Mouse (Mus musculus): ENCODE measurements around the gene Hoxc4.

Hoxc4 gene

DNA sequence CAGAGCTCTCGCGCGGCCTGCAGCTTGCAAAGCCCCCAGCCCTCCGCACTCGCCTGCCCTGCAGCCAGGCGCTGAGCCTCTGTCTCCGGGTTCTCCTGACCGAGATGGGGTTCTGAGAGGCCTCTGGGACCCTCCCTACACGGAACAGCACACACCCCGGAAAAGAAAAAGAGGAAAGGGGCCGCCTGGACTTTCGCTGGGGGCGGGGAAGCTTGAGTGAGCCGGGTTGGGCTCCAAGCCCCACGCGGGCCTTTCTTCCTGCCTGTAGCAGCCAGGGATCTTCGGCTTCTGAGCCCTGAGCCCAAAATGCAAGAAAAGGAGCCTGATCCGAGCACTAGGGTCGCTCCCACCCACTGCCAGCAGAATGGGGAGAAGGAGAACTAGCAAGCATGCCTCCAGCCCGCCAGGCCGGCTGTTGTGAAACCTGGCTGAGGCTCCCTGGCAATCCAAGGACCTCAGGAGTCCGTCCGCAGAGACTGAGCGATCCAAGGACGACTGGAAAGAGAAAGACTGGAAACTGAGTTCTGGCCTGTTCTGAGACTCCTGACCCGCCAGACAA, 6.7 kb upstream of the Hoxc4 start:
- DNase-seq (ENCODE audit: low spot score): no peak

DNA sequence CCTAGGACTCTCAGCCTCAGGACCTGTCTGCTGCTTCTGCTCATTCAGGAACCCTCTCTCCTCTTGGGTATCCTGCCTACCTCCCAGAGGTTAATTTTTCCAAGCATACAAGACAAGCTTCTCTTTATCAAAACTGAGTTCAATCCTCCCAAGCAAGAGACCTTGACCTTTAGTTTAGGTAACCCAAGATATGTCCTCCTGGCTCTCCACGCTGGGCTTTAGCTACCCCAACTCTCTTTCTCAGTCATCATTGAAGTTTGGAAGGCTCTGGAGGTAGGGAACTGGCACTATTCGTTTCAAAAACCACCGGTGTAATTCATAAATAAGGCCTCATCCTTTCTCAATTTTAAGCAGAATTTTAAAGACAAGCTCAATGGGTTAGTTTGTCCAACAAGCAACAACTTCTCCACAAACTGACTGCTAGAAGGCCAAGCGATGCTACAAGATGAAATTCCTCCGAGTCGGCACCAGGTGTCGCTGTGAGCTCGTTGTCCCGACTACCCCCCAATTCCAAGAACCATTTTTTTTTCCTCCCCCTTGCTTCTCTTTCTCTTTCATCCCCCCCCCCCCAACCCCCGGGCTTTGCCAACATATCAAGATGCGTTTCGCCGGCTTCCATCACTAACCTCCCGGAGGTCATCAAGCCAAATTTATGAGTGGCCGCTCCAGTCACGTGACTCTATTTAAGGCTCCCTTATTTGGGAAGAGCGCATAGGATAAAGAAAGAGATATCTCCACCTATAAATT, 5.3 kb upstream of the Hoxc4 start:
- DNase-seq (ENCODE audit: low spot score): peak; percentile 44

DNA sequence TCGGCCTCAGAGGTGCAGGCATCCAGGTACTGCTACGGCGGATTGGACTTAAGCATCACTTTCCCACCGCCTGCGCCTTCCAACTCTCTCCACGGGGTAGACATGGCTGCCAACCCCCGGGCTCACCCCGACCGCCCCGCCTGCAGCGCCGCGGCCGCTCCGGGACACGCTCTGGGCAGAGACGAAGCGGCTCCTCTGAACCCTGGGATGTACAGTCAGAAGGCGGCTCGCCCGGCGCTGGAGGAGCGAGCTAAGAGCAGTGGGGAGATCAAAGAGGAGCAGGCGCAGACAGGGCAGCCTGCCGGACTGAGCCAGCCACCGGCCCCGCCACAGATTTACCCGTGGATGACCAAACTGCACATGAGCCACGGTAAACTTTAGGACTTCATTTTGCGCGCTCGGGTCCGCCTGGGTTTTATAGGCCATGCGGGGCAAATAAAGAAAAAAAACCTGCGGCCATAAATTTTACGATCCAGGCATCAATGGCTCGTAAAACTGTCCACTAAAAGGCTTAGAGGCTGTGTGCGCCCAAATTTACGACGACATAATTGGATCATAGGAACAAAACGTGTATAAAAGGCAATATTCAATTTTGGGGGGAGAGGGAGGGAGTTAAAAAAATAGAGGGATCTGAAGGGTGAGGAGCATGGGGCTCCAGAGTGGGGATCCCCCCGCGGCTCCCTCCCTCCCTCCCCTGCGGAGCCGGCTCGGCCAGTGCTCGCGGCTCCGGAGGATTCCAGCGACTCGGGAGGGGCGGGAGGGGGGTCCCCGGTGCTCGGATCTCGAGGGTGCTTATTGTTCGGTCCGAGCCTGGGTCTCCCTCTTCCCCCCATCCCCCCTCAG, 4.3 kb upstream of the Hoxc4 start:
- no peak for DNase-seq (ENCODE audit: low spot score)

DNA sequence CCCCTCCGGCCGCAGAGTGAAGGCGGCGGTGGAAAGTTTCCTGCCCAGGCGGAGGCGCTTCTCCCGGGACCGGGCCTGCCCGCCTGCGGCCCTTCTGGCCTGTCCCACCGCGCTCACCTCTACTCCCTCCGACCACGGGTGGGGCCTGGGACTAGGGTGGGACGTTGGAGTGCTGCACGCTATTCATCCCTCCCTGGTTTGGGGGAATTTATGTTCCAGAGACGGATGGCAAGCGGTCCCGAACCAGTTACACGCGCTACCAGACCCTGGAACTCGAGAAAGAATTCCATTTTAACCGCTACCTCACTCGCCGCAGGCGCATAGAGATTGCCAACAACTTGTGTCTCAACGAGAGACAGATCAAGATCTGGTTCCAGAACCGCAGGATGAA, 3.7 kb upstream of the Hoxc4 start:
- no peak for DNase-seq (ENCODE audit: low spot score)

DNA sequence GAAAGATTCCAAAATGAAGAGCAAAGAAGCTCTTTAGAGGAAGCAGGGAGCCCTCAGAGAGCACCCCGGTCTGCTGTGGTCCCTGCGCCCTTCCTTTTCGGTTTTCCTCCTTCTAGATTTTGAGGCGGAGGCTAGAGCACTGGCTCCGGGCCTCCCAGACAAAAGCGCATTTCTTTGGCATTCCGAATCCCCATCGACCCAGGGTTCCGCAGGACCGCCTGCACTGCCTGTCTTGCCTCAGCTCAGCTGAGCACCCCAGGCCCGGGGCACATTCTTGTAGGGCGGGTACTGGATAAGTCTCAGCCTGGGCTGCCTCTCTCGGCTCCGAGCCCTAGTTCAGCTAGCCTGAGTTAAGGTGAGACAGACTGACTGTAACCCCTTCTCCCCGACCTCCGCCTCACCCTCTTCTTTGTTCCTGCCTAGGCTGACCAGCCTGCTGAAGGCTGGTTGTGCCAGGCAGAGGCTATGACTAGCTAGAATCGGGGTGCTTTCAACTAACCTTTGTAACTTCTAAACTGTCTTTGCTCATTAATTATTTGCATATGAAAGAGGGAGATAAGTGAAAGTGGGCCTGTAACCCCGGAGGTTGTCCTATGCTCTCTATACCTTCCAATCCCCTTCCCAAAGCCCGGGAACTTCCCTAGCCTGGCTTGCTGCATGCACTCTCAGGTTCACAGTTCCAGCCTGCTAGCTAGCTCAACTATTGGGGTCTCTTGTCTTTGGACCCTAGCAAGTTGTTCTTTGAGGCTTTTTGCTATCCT, 3.1 kb upstream of the Hoxc4 start:
- DNase-seq (ENCODE audit: low spot score): no peak

DNA sequence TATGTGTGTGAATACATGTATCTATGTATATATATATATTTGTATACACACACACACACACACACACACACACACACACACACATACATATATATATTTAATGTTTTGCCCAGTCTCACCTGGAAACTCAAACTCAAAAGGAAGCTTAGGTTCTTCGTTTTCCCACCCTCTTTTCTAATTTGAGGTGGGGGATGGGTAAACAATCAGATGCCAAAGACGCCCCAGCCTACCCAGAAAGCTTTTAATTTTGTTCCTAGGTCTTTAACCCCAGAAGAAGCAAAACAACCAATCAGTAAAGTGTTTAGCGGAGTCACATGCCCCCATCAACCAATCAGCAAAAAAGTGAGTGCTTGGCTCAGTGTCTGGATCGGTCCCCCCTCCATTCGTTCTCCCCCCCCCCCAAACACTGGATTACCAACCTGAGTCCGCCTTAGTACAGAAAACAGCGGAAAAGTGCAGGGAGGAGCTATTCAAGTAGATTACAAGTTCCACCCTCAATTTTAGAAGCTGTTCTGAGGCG, 2.2 kb downstream of the Hoxc4 start:
- no peak for DNase-seq (ENCODE audit: low spot score)

DNA sequence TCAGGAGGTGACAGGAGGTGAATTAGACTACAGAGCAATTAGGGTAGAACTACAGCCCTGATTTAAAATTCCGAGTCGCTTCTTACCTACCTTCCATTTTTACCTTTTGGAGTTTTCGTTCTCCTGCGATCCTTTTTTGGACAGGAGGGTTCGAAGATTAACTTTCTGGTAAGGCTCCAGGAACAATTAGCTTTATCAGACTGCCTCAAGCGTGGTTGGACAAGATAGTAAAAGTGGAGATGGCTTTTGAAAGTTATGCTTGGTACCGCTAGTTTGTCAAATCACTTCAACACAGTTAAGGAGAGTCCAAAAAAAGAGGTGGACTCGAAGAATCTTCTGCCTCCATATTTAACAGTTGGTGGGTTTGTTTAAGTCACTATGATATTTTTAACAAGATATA, 2.8 kb downstream of the Hoxc4 start:
- DNase-seq (ENCODE audit: low spot score): no peak

DNA sequence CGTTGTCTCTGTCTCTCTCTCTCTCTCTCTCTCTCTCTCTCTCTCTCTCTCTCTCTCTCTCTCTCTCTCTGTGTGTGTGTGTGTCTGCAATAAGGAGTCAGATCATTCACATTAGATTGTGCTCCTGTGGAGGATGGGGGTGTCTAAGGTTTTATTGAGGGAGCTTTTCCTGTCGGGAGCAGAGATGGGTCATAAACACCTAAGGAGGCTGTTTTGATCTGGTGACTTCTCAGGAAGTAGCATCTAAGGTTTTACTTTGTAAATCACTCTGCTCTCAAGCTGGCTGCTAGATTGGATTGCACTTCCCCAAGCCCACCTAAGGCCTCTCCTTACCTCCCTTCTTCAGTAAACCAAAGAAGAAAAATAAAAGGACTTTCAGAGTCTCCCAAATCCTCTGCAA, 5.4 kb downstream of the Hoxc4 start:
- no peak for DNase-seq (ENCODE audit: low spot score)

DNA sequence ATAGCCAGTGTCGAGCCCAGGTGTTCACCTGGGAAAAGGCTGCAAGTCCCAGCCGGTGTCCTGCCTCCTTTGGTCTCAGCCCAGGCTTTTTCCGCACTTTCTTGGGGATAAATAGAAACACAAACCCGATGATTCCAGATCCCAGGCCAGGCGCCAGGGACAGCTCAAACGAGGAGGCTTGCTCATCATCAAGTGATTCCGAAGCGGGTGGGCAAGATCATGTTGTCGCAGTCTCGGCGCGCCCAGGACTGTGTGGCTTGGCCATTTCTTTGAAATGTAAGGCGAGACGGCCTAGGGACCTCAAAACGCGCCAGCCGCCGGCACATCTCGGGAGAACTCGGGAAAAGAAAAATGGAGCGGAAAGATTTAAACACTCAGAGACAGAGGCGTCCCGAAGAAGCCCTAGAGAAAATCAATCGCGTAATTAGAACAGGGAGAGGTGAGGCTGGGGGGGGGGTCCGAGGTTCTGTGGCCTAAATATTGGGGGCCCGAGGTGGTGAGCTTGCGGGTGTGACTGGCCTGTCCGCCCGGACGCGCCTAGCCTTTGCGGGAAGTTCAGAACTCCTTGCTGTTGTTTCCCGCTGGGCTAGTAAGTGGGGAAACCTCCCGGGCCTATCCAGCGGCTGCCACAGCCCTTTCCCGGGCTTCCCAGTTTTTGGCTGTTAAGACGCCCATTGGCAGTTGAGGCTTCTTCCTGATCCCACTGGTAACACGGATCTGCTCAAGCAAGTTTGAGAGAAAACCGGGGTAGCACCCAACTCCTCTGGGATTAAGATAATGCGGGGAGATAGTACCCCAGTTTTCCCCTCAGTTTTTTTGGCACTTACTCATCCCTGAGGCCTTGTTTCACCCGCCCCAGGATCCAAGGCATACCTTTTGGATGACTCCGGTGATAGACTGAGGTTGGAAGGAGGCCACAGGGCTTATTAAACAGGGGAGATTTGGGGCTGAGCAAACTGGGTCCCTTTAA, 8.8 kb downstream of the Hoxc4 start:
- DNase-seq (ENCODE audit: low spot score): no peak

DNA sequence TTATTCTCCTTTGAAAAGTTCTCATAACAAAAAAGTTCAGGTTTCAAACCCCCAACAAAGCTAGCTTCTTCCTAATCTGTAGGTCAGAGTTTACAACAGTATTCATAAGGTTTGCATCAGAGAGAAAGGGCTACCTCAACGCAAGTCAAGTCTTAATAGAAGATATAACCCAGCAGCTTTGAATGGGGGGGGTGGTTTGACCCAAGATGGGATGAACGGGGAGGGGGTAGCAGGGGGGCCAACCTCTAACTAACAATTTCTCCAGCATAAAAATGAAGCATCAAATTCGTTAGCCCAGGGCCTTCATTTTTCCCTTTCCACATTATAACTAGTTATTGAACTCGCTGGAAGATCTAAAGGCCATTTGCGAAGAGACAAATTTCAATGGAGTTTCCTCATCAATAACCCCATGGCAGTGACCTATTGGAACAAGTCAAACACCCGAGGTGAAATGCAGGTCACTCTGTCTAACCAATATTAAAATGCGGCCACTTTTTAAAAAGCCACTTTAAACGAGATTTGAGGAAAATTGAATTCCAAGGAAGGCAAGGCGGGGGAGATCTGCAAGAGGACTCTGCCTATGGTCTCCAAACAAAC, 10.3 kb downstream of the Hoxc4 start:
- no peak for DNase-seq (ENCODE audit: low spot score)

DNA sequence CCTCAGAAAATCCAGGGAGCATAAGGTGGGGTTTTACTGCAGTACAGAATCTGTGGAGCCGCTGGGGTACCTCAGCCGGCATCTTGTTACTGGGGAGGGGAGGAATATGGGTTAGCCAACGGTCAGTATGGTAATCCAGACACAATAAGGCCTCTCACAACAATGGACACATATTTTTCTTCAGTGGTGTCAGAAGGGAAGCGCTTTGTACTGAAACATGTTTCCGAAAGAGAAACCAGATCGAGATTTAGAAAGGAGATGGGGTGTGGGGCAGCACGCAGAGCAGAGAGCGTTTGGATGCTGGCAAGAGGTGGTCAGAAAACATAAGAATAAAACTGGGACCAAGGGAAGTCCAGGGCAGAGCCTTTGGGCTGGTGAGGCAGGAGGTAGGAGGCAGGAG, 11.4 kb downstream of the Hoxc4 start:
- DNase-seq (ENCODE audit: low spot score): no peak

DNA sequence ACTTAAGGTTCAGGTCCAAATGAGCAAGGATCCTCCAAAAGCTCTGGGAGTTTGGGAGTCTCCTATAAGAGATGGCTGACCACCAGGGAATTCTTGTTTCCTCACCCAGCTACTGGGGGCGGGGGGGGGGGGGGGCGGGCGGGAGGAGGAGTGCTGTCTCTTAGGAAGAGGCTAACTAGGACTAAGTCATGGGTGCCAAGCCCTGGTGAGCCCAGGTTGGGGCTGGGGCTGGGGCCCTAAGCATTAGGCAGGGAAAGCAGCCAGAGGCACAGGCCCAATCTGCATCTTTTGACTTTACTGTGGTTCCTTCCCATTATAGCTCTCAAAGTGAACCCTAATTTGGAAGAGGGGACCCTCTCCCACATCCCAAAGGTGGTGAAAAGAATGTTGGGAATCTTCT, 13.4 kb downstream of the Hoxc4 start:
- DNase-seq (ENCODE audit: low spot score): no peak

DNA sequence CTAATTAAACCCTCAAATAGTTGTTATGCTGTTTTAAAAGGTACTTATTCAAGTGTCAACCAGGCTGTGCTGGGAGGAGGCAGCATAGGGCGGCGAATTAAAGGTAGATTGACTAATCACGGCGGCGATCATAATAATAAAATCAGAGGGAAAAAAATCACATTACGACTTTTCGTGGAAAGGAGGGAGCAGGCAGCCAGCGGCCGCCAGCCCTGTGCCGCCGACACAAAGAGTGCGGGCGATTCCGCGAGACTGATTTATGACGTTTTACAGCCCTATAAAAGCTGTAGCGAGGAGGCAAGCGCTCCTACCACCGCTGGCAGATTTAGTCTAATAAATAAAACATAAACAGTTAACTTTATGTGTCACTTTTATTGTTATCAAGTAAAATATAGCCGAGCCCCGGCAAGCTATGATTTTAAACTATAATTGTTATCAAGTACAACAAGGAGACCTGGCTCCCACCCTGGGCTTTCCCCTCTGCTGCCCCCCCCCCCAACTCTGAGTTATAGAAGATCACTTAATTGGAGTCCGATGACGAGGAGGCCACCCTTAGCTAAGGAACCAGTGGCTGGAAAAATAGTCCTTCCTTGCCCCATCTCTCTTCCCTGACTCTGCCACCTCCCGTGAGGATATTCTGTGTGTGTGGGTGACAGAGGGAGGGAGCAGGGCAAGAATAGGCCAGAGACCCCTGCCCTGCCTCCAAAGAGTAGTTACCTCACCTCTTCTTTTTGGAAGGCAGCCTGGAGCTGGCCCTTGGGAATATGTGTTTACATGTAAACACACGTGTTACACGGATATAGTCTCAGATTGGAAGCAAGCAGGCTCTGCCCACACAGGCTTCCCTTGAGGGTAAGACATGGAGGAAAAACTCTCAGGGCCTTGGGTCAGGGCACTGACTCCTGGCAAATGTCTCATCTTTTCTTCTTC, 14.2 kb downstream of the Hoxc4 start:
- DNase-seq (ENCODE audit: low spot score): peak; percentile 30

DNA sequence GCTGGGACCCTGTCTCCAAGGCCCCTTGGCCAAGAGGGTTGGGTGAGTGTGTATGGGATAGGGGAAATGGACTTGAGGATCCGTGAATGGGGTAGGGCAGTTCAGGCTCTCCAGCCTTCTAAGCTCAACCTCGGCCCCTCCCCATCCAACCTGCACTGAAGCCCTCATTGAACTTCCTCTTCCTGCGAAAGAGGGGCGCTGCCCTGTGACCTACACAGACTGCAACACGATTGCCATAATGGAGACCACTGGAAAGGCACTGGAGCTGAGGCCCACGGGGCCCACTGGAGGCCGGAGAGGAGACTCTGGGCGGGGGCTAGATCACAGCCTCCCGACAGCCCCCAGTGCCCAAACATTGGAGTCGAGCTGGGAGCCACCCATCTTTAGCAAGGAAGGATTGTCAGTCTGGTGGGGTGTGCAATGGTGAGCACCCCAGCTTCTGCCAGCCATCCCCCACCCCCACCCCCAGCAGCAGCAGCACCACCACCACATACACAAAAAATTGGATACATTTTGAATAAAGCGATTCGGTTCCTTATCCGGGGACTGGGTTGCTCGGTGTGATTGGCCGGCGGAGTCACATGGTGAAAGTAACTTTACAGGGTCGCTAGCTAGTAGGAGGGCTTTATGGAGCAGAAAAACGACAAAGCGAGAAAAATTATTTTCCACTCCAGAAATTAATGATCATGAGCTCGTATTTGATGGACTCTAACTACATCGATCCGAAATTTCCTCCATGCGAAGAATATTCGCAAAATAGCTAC, 15.5 kb downstream of the Hoxc4 start:
- DNase-seq (ENCODE audit: low spot score): no peak

DNA sequence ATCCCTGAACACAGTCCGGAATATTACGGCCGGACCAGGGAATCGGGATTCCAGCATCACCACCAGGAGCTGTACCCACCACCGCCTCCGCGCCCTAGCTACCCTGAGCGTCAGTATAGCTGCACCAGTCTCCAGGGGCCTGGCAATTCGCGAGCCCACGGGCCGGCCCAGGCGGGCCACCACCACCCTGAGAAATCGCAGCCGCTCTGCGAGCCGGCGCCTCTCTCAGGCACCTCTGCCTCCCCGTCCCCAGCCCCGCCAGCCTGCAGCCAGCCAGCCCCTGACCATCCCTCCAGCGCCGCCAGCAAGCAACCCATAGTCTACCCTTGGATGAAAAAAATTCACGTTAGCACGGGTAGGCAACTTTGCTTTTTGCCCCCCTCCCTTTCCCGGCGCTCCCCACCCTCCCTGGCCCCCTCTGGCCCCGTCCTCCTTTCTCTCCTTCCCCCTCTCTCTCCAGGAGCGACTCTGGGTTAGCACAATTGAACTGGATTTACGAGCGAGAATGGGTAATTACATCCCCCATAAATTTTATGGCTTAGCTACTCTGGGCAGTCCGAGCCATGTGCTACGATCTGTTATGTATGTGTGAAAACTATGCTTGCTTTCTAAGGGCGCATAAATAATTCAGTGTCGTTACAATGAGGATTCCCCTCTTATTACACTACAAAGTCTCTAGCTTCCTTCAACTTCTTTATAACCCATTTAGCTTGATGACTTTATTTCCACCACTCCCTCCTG, 16.2 kb downstream of the Hoxc4 start:
- DNase-seq (ENCODE audit: low spot score): no peak

DNA sequence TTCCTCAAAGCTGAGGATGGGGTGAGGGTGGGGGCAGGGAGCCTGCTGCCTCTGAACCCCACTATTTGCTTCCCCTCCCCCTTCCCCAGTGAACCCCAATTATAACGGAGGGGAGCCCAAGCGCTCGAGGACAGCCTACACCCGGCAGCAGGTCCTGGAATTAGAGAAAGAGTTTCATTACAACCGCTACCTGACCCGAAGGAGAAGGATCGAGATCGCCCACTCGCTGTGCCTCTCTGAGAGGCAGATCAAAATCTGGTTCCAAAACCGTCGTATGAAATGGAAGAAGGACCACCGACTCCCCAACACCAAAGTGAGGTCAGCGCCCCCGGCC, 16.8 kb downstream of the Hoxc4 start:
- no peak for DNase-seq (ENCODE audit: low spot score)

DNA sequence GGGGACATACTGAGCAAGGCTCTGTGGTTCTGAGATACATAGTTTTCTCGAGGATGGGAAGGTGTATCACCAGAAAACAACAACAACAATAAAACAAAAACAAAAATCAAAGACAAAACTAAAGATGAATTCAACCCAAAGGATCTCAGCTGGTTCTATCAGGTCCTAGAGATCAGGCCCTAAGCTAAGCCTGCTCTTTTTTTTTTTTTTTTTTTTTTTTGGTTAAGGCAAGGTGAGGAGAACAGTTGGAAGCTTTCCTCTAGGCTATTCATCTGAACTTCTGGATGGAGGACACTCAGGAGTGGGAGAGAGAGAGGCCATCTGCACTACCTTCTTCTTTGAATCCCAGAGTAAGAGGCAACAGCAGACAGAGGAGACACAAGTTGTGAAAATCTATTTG, 18.8 kb downstream of the Hoxc4 start:
- no peak for DNase-seq (ENCODE audit: low spot score)
